Mouse (Mus musculus) testis, adult 2 months (tissue): ENCODE data around the gene Atp10b. TPM values are rescaled to one million over a fixed set of nuclear protein-coding genes. Genes with fewer than 3 reads are reported as not detected.
A peak's percentile ranks its signal among the peaks of the same experiment; 100 is the strongest.

Source experiments
- H3K27ac ChIP-seq: fragments of 200-500 bp; 2 replicates; pipeline ENCODE4 v1.5.1; 2012; ENCODE audit warnings: low read depth, low read length; ENCODE audit not compliant: control insufficient read depth, insufficient read depth
- H3K27me3 ChIP-seq: fragments of 200-500 bp; 2 replicates; pipeline ENCODE4 v1.6.1; 2012; ENCODE audit warnings: mild to moderate bottlenecking, low read length, moderate library complexity; ENCODE audit not compliant: control insufficient read depth, insufficient read depth
- H3K36me3 ChIP-seq: fragments of 200-500 bp; 2 replicates; pipeline ENCODE4 v1.6.1; 2012; ENCODE audit warnings: mild to moderate bottlenecking, low read length; ENCODE audit not compliant: control insufficient read depth, insufficient read depth
- H3K4me1 ChIP-seq: fragments of 200-500 bp; 2 replicates; pipeline ENCODE4 v1.6.1; 2012; ENCODE audit warnings: low read length; ENCODE audit not compliant: control insufficient read depth, insufficient read depth
- H3K4me3 ChIP-seq: fragments of 200-500 bp; 2 replicates; pipeline ENCODE4 v1.5.1; 2012; ENCODE audit warnings: low read depth, mild to moderate bottlenecking, low read length, moderate library complexity, mixed read lengths; ENCODE audit not compliant: control insufficient read depth
- CTCF ChIP-seq: fragments of 200-500 bp; IDR thresholded peaks from 2 replicates; pipeline ENCODE4 v1.5.1; 2012; ENCODE audit warnings: low read depth, mild to moderate bottlenecking, inconsistent platforms, low read length, moderate library complexity; ENCODE audit not compliant: control insufficient read depth, insufficient read depth, insufficient replicate concordance
- POLR2A ChIP-seq: fragments of 200-500 bp; IDR thresholded peaks from 2 replicates; pipeline ENCODE4 v1.6.1; 2012; ENCODE audit warnings: low read depth, mild to moderate bottlenecking, inconsistent platforms, low read length, moderate library complexity; ENCODE audit not compliant: control insufficient read depth
- polyA plus RNA-seq: library from polyadenylated mRNA; depleted of rRNA; stranded (reverse); fragments of >200 nt; gene quantifications from 2 replicates; pipeline ENCODE4 v1.2.3, GENCODE M21; 2012

Gene Atp10b
- polyA plus RNA-seq, 1 experiment = 0.17 TPM

GRCm38 (mm10) chr11:43239804-43240203, 90.1 kb downstream of the Atp10b start:
- no peaks in the 10 kb centered on the region for H3K4me1 ChIP-seq
- TF ChIP-seq POLR2A (no peak), CTCF (no peak)
- no peak overlapping the region for H3K4me3 ChIP-seq
- no peaks in the 10 kb centered on the region for H3K27me3 ChIP-seq
- H3K36me3 ChIP-seq = no peaks in the 10 kb centered on the region
- H3K27ac ChIP-seq = no peak overlapping the region

- Histone ChIP-seq H3K4me1 (no peaks in the 10 kb centered on the region), H3K27ac (no peak overlapping the region), H3K27me3 (no peaks in the 10 kb centered on the region), H3K4me3 (no peak overlapping the region), H3K36me3 (no peaks in the 10 kb centered on the region)
- TF ChIP-seq POLR2A = no peak
- TF ChIP-seq CTCF = no peak
Measured at GRCm38 (mm10) chr11:43253034-43253433, 103.4 kb downstream of the Atp10b start.

GRCm38 (mm10) chr11:43255262-43255661, 105.6 kb downstream of the Atp10b start:
- Histone ChIP-seq H3K4me1 (no peaks in the 10 kb centered on the region), H3K4me3 (no peak overlapping the region), H3K27me3 (no peaks in the 10 kb centered on the region), H3K27ac (no peak overlapping the region), H3K36me3 (no peaks in the 10 kb centered on the region)
- TF ChIP-seq POLR2A (no peak), CTCF (no peak)

- Histone ChIP-seq H3K27ac (no peak overlapping the region), H3K27me3 (no peaks in the 10 kb centered on the region), H3K4me1 (no peaks in the 10 kb centered on the region), H3K4me3 (no peak overlapping the region), H3K36me3 (no peaks in the 10 kb centered on the region)
- no peak for TF ChIP-seq CTCF
- TF ChIP-seq POLR2A = no peak
Measured at GRCm38 (mm10) chr11:43257291-43257690, 107.6 kb downstream of the Atp10b start.

- H3K4me1 ChIP-seq = no peaks in the 10 kb centered on the region
- no peak for TF ChIP-seq POLR2A
- TF ChIP-seq CTCF = no peak
- H3K36me3 ChIP-seq = no peaks in the 10 kb centered on the region
- no peaks in the 10 kb centered on the region for H3K27me3 ChIP-seq
- no peak overlapping the region for H3K27ac ChIP-seq
- no peak overlapping the region for H3K4me3 ChIP-seq
Measured at GRCm38 (mm10) chr11:43257781-43258180, 108.1 kb downstream of the Atp10b start.

GRCm38 (mm10) chr11:43263548-43264218, 114.0 kb downstream of the Atp10b start:
- H3K4me3 ChIP-seq = no peak overlapping the region
- H3K4me1 ChIP-seq = no peaks in the 10 kb centered on the region
- H3K27me3 ChIP-seq = no peaks in the 10 kb centered on the region
- TF ChIP-seq CTCF (peak; percentile 51; the same call in 1 of the 2 replicates), POLR2A (no peak)
- H3K36me3 ChIP-seq = no peaks in the 10 kb centered on the region
- H3K27ac ChIP-seq = no peak overlapping the region

- no peak overlapping the region for H3K4me3 ChIP-seq
- no peaks in the 10 kb centered on the region for H3K27me3 ChIP-seq
- no peak for TF ChIP-seq POLR2A
- no peak for TF ChIP-seq CTCF
- no peaks in the 10 kb centered on the region for H3K36me3 ChIP-seq
- H3K27ac ChIP-seq = no peak overlapping the region
- no peaks in the 10 kb centered on the region for H3K4me1 ChIP-seq
Measured at GRCm38 (mm10) chr11:43267505-43267904, 117.8 kb downstream of the Atp10b start.
